Mouse (Mus musculus) cerebellum, postnatal 4 days (tissue): Measurements from ENCODE around the gene Sat1.

Experiments
- DNase-seq, 2 experiments: peaks; one replicate each; pipeline ENCODE4 v3.0.0; 2022; ENCODE audit warnings: low spot score in 2 of 2, mixed read lengths in 1 of 2

The Sat1 gene

DNA sequence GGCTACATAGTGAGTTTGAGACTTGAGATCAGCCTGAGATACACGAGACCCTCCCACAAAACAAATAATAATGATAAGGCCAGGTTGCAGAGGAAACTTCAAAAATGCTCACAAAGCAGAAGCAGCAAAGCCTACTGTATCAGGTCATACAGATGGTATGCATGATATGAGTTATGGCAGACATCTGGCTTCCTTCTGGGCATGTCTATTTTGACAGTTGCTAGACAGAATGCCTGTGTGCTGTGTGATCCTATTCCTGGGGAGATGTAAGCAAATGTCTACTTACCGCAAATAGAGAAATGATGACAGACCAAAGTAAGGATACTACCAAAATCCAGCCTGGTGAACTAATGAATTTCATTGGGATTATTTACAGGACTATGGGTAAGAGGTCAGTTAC lies 49.9 kb downstream of the Sat1 start:
- no peak for DNase-seq

GRCm38 (mm10) chrX:155163553-155163952 lies 52.7 kb downstream of the Sat1 start:
- no peak for DNase-seq
